Mouse (Mus musculus): ENCODE results near the gene Zfhx3. TPM values are rescaled to one million over a fixed set of nuclear protein-coding genes. Genes with fewer than 3 reads are reported as not detected.

The Zfhx3 gene
- polyA plus RNA-seq, 1 experiment from 2014 or later, result 1.2 TPM

DNA sequence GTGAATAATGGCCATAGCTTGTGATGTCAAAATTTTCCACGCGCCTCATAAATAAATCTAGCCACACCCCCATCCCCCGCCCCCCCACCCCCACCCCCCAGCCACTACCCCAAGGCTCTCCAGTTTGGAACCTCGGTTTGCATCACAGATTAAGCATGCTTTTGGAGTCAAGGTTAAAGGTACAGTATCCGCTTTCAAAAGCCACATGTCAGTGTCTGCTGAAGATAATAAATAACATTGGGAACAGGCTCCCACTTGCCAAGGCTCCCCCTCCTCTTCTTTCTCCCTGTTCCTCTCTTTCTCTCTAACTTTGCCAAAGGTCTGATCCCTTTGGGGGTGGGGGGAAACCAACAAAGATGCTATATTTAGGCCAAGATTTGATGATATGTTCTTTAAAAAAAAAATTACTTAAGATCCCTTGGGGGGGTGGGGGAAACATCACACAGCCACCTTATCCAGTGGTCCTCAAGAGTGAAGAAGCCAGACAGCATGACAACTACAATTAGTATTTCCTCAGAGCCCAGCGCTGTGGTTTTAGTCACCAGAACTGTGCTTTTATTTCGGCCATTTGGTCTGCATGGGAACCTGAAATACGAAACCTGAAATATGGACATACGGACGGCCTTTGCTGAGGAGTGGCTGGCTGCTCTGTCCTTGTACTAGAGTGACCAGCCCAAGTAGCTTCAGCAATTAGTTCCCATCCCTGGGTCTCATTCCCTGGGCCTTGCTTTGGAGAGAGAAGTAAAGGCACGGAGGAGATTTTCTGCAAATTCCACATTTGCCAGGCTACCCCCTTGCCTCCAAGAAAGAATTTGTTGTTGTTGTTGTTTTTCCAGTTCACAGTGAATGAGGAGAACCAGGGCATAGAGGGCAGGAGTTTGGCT lies 84.4 kb downstream of the Zfhx3 start:
- H3K4me1 ChIP-seq (ENCODE audit: control insufficient read depth, low read depth, low read length), result no peaks in the 10 kb centered on the region
- H3K27ac ChIP-seq (ENCODE audit: low read length), result no peak overlapping the region
- H3K4me3 ChIP-seq (ENCODE audit: low read depth, low read length), result no peak overlapping the region
- ATAC-seq (ENCODE audit: low read depth), result no peak
- no peak overlapping the region for H3K9ac ChIP-seq (ENCODE audit: low read depth, low read length)
- no peaks in the 10 kb centered on the region for H3K36me3 ChIP-seq (ENCODE audit: control insufficient read depth, insufficient read depth)
- no peaks in the 10 kb centered on the region for H3K9me3 ChIP-seq (replicated peaks; ENCODE audit: control insufficient read depth, low read length)
- H3K27me3 ChIP-seq (ENCODE audit: control insufficient read depth, insufficient read depth, low read depth, low read length), result no peaks in the 10 kb centered on the region
- H3K4me2 ChIP-seq (ENCODE audit: low read depth, low read length), result no peak overlapping the region
- 61% methylated on average over 11 of the region's 11 CpGs for WGBS (ENCODE audit: insufficient replicate concordance)

DNA sequence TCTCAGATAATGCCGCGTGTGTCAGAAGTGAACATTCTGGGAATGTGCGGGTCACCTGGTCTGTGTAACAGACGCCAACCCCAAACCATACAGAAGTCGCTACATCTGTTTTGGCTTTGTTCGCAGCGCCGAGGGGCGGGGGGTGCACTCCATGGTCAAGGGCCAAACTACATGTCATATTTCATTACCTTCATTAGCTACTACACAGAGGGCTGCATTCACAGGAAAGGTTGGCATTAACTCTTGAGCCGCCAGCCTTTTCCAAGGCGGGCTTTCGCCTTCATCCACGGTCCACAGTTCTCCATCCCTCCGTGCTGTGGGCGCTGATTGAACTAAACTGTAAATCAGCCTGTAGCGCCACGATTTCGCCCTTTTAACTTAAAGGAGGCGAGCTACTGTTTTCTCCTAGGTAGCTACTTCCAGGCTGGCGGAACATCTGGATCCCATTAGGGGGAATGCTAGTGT lies 85.1 kb downstream of the Zfhx3 start:
- Histone ChIP-seq H3K4me1 (ENCODE audit: control insufficient read depth, low read depth, low read length) (no peaks in the 10 kb centered on the region), H3K27me3 (ENCODE audit: control insufficient read depth, insufficient read depth, low read depth, low read length) (no peaks in the 10 kb centered on the region), H3K9me3 (replicated peaks; ENCODE audit: control insufficient read depth, low read length) (no peaks in the 10 kb centered on the region), H3K9ac (ENCODE audit: low read depth, low read length) (no peak overlapping the region), H3K27ac (ENCODE audit: low read length) (no peak overlapping the region), H3K36me3 (ENCODE audit: control insufficient read depth, insufficient read depth) (no peaks in the 10 kb centered on the region), H3K4me3 (ENCODE audit: low read depth, low read length) (no peak overlapping the region), H3K4me2 (ENCODE audit: low read depth, low read length) (no peak overlapping the region)
- no peak for ATAC-seq (ENCODE audit: low read depth)
- 54% methylated on average over 20 of the region's 20 CpGs for WGBS (ENCODE audit: insufficient replicate concordance)

DNA sequence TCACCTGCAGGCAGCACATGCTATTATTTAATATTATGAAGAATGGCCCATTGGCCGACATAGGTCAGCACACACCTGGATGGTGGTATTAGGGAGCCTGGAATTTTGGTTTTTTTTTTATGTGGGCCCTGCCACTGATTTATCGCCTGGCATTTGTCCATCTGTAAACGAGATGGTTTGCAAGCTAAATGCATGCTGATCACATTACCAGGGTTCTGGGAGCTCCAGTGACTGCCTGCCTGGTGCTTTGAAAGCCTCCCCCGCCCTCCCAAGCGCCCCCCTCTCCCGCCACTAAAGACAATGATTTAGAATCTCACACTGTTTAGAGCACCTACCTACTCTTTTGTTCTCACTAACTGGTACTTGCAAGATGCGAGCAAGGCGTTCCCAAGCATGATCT lies 86.0 kb downstream of the Zfhx3 start:
- Histone ChIP-seq H3K9me3 (replicated peaks; ENCODE audit: control insufficient read depth, low read length) (no peaks in the 10 kb centered on the region), H3K27me3 (ENCODE audit: control insufficient read depth, insufficient read depth, low read depth, low read length) (no peaks in the 10 kb centered on the region), H3K36me3 (ENCODE audit: control insufficient read depth, insufficient read depth) (no peaks in the 10 kb centered on the region), H3K9ac (ENCODE audit: low read depth, low read length) (no peak overlapping the region), H3K4me1 (ENCODE audit: control insufficient read depth, low read depth, low read length) (no peaks in the 10 kb centered on the region), H3K4me2 (ENCODE audit: low read depth, low read length) (no peak overlapping the region), H3K4me3 (ENCODE audit: low read depth, low read length) (no peak overlapping the region), H3K27ac (ENCODE audit: low read length) (no peak overlapping the region)
- no peak for ATAC-seq (ENCODE audit: low read depth)
- WGBS (ENCODE audit: insufficient replicate concordance), result 45% methylated on average over 8 of the region's 8 CpGs

DNA sequence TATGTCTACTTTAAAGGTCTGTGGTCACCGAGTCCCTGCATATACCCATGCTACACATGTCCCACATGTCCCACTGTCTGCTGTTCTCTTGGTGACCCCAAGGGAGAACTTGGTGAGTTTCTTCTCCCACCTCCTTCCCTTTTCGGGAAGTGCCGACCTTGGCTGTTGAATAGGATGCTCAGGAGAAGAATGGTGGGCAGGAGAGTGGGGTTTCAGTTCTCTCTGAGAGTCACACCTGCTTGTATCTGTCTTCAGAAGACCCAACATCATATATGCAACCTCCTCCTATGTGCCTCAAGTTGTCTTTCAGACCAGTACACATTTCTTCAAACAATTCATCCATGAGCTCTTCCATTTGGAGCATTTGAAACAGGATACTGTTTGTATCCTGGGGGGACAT lies 88.7 kb downstream of the Zfhx3 start:
- no peak overlapping the region for H3K27ac ChIP-seq (ENCODE audit: low read length)
- no peaks in the 10 kb centered on the region for H3K36me3 ChIP-seq (ENCODE audit: control insufficient read depth, insufficient read depth)
- no peak overlapping the region for H3K4me3 ChIP-seq (ENCODE audit: low read depth, low read length)
- WGBS (ENCODE audit: insufficient replicate concordance), result 43% methylated on average over 3 of the region's 3 CpGs
- H3K4me2 ChIP-seq (ENCODE audit: low read depth, low read length), result no peak overlapping the region
- H3K9me3 ChIP-seq (replicated peaks; ENCODE audit: control insufficient read depth, low read length), result no peaks in the 10 kb centered on the region
- H3K27me3 ChIP-seq (ENCODE audit: control insufficient read depth, insufficient read depth, low read depth, low read length), result no peaks in the 10 kb centered on the region
- no peak overlapping the region for H3K9ac ChIP-seq (ENCODE audit: low read depth, low read length)
- no peak for ATAC-seq (ENCODE audit: low read depth)
- no peaks in the 10 kb centered on the region for H3K4me1 ChIP-seq (ENCODE audit: control insufficient read depth, low read depth, low read length)

DNA sequence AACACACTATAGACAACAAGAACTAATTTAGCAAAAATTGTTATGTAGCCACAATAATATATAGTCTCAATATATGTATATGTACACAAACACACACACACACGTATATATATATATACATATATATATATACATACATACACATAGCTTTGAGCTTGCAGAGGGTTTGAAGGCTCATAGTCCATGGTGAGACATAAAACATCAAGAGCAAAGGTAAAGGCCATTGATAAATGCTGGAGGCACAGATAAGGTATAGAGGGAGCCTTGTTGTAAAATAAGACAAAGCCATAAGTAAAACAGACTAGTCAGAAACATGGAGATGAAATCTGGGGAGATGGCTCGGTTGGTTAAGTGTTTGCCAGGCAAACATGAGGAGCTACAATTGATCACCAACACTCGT lies 91.6 kb downstream of the Zfhx3 start:
- Histone ChIP-seq H3K4me2 (ENCODE audit: low read depth, low read length) (no peak overlapping the region), H3K9ac (ENCODE audit: low read depth, low read length) (no peak overlapping the region), H3K9me3 (replicated peaks; ENCODE audit: control insufficient read depth, low read length) (no peaks in the 10 kb centered on the region), H3K4me3 (ENCODE audit: low read depth, low read length) (no peak overlapping the region), H3K27ac (ENCODE audit: low read length) (no peak overlapping the region), H3K27me3 (ENCODE audit: control insufficient read depth, insufficient read depth, low read depth, low read length) (no peaks in the 10 kb centered on the region), H3K4me1 (ENCODE audit: control insufficient read depth, low read depth, low read length) (no peaks in the 10 kb centered on the region), H3K36me3 (ENCODE audit: control insufficient read depth, insufficient read depth) (no peaks in the 10 kb centered on the region)
- 45% methylated on average over 3 of the region's 3 CpGs for WGBS (ENCODE audit: insufficient replicate concordance)
- no peak for ATAC-seq (ENCODE audit: low read depth)

DNA sequence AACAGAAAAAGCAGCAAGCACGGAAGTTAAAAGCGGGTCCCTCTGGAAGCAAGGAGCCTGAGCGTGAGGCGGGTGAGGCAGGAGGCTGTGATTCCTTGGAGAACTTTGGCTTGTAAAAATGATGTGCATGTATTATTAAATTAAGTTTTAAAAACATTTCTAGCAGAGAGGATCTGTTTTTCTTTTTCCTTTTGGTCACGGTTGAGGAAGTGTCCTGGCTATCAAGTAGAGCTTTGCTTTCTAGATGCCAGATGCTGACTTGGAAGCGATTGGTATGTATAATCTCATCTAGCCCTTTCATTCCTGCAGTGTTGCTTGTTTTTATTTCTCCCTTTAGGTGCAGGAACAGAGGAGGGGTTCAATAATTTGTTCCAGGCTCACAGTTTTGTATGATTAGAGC lies 92.3 kb downstream of the Zfhx3 start:
- no peak for ATAC-seq (ENCODE audit: low read depth)
- H3K9me3 ChIP-seq (replicated peaks; ENCODE audit: control insufficient read depth, low read length), result no peaks in the 10 kb centered on the region
- H3K27ac ChIP-seq (ENCODE audit: low read length), result no peak overlapping the region
- no peak overlapping the region for H3K4me3 ChIP-seq (ENCODE audit: low read depth, low read length)
- no peaks in the 10 kb centered on the region for H3K27me3 ChIP-seq (ENCODE audit: control insufficient read depth, insufficient read depth, low read depth, low read length)
- H3K4me1 ChIP-seq (ENCODE audit: control insufficient read depth, low read depth, low read length), result no peaks in the 10 kb centered on the region
- H3K9ac ChIP-seq (ENCODE audit: low read depth, low read length), result no peak overlapping the region
- 64% methylated on average over 6 of the region's 6 CpGs for WGBS (ENCODE audit: insufficient replicate concordance)
- no peak overlapping the region for H3K4me2 ChIP-seq (ENCODE audit: low read depth, low read length)
- no peaks in the 10 kb centered on the region for H3K36me3 ChIP-seq (ENCODE audit: control insufficient read depth, insufficient read depth)

DNA sequence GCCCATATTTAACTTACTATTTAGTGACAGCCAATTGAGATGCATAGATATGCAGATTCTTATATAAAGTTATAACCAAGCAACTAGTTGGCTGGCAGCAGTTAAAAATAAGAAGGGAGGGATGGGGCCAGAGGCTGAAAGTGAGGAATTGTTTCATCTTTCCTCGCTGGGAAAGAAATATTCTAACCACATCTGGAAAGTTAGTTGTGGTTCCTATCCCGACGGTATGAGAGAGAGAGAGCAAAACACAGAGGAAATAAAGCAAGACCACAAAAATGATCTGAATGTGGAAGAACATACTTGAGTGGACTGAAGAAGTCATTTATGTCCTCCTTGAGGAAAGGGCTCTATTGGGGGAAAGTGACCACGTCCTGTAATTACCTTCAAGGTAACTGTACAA lies 101.2 kb downstream of the Zfhx3 start:
- Histone ChIP-seq H3K9me3 (replicated peaks; ENCODE audit: control insufficient read depth, low read length) (no peaks in the 10 kb centered on the region), H3K4me2 (ENCODE audit: low read depth, low read length) (no peak overlapping the region), H3K9ac (ENCODE audit: low read depth, low read length) (no peak overlapping the region), H3K27me3 (ENCODE audit: control insufficient read depth, insufficient read depth, low read depth, low read length) (no peaks in the 10 kb centered on the region), H3K4me1 (ENCODE audit: control insufficient read depth, low read depth, low read length) (no peaks in the 10 kb centered on the region), H3K27ac (ENCODE audit: low read length) (no peak overlapping the region), H3K4me3 (ENCODE audit: low read depth, low read length) (no peak overlapping the region), H3K36me3 (ENCODE audit: control insufficient read depth, insufficient read depth) (no peaks in the 10 kb centered on the region)
- ATAC-seq (ENCODE audit: low read depth), result no peak
- 38% methylated on average over 4 of the region's 4 CpGs for WGBS (ENCODE audit: insufficient replicate concordance)

DNA sequence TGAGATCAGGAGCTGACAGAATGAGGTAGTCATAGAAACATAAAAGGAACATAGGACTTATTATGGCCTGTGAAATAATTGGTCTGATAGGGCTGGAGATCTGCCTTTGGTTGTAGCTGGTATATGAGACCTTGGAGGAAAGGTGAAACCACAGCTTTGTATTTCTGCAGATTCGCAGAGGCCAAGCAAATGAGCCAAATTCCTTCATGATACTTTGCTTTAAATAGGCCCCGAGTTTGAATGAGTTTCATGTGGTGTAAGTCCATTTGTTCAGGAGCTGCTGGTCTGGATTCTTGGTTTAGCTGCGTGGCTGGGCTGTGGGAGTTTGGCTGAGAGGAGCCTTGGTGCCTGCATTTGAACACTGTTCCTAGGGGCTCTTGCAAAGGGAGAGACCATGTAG lies 101.7 kb downstream of the Zfhx3 start:
- Histone ChIP-seq H3K36me3 (ENCODE audit: control insufficient read depth, insufficient read depth) (no peaks in the 10 kb centered on the region), H3K4me3 (ENCODE audit: low read depth, low read length) (no peak overlapping the region), H3K9ac (ENCODE audit: low read depth, low read length) (no peak overlapping the region), H3K4me2 (ENCODE audit: low read depth, low read length) (no peak overlapping the region), H3K4me1 (ENCODE audit: control insufficient read depth, low read depth, low read length) (no peaks in the 10 kb centered on the region), H3K27ac (ENCODE audit: low read length) (no peak overlapping the region), H3K9me3 (replicated peaks; ENCODE audit: control insufficient read depth, low read length) (no peaks in the 10 kb centered on the region), H3K27me3 (ENCODE audit: control insufficient read depth, insufficient read depth, low read depth, low read length) (no peaks in the 10 kb centered on the region)
- 53% methylated on average over 3 of the region's 3 CpGs for WGBS (ENCODE audit: insufficient replicate concordance)
- ATAC-seq (ENCODE audit: low read depth), result no peak

DNA sequence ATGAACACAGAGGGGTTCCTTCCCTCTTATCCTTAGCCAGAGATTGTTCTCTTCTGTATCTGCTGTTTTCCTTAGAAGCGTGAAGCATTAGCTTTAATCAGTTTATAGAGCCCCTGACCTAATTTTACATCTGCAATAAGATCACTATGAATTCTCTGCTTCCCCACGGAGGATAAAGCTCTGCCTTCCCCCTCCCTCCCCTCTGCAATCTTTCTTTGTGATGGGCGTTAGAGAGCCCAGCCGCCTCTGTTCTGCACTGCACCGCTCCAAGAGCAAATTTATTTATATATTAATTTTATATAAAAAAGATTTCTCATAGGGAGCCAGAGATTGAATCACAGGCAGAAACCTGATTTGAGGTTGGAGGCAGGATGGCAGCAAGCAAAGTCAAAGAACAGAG lies 113.8 kb downstream of the Zfhx3 start:
- H3K4me1 ChIP-seq (ENCODE audit: control insufficient read depth, low read depth, low read length), result no peaks in the 10 kb centered on the region
- no peaks in the 10 kb centered on the region for H3K27me3 ChIP-seq (ENCODE audit: control insufficient read depth, insufficient read depth, low read depth, low read length)
- H3K27ac ChIP-seq (ENCODE audit: low read length), result no peak overlapping the region
- H3K4me2 ChIP-seq (ENCODE audit: low read depth, low read length), result no peak overlapping the region
- 42% methylated on average over 5 of the region's 5 CpGs for WGBS (ENCODE audit: insufficient replicate concordance)
- ATAC-seq (ENCODE audit: low read depth), result no peak
- H3K9me3 ChIP-seq (replicated peaks; ENCODE audit: control insufficient read depth, low read length), result no peaks in the 10 kb centered on the region
- H3K36me3 ChIP-seq (ENCODE audit: control insufficient read depth, insufficient read depth), result no peaks in the 10 kb centered on the region
- no peak overlapping the region for H3K9ac ChIP-seq (ENCODE audit: low read depth, low read length)
- H3K4me3 ChIP-seq (ENCODE audit: low read depth, low read length), result no peak overlapping the region
